Mouse (Mus musculus): Measurements from ENCODE around the gene Olfr1418. TPM values are rescaled to one million over a fixed set of nuclear protein-coding genes. Genes with fewer than 3 reads are reported as not detected.

The Olfr1418 gene
- total and polyA plus RNA-seq, 2 experiments = not detected

- Histone ChIP-seq H3K79me2 (ENCODE audit: control insufficient read depth, insufficient read depth, low read length) (no peaks in the 10 kb centered on the region), H3K36me3 (ENCODE audit: control insufficient read depth, insufficient read depth, low read length) (no peaks in the 10 kb centered on the region)
Measured at GRCm38 (mm10) chr19:11854821-11855220, 6.0 kb downstream of the Olfr1418 start.

GRCm38 (mm10) chr19:11852652-11853051 is 8.2 kb downstream of the Olfr1418 start:
- H3K36me3 ChIP-seq (ENCODE audit: control insufficient read depth, insufficient read depth, low read length) = no peaks in the 10 kb centered on the region

More at GRCm38 (mm10) chr19:11854821-11855220, 6.0 kb downstream of the Olfr1418 start:
- no peak for DNase-seq (ENCODE audit: extremely low read depth, low read depth, low spot score)
- H3K27ac ChIP-seq (replicated peaks; ENCODE audit: insufficient read depth, low read depth, low read length) = no peak overlapping the region
- H3K27me3 ChIP-seq (ENCODE audit: control insufficient read depth, insufficient read depth, low read length) = no peaks in the 10 kb centered on the region
- WGBS = 79% methylated on average over 2 of the region's 2 CpGs
- no peak overlapping the region for H3K9ac ChIP-seq (ENCODE audit: low read depth, low read length)
- no peak overlapping the region for H3K4me3 ChIP-seq (ENCODE audit: insufficient read depth, low read depth, low read length)
- no peak for TF ChIP-seq CTCF (IDR thresholded peaks at IDR 0.05; ENCODE audit: low read depth, low read length)
- no peak for TF ChIP-seq POLR2A (IDR thresholded peaks at IDR 0.05; ENCODE audit: extremely low read depth, insufficient read depth, low read length)
- H3K4me1 ChIP-seq (ENCODE audit: control insufficient read depth, insufficient read depth, low read length) = no peaks in the 10 kb centered on the region

GRCm38 (mm10) chr19:11846333-11846732 is 14.5 kb downstream of the Olfr1418 start:
- TF ChIP-seq CTCF (IDR thresholded peaks at IDR 0.05; ENCODE audit: low read depth, low read length) (no peak), POLR2A (IDR thresholded peaks at IDR 0.05; ENCODE audit: extremely low read depth, insufficient read depth, low read length) (no peak)
- Histone ChIP-seq H3K79me2 (ENCODE audit: control insufficient read depth, insufficient read depth, low read length) (no peaks in the 10 kb centered on the region), H3K9ac (ENCODE audit: low read depth, low read length) (no peak overlapping the region), H3K27ac (replicated peaks; ENCODE audit: insufficient read depth, low read depth, low read length) (no peak overlapping the region), H3K27me3 (ENCODE audit: control insufficient read depth, insufficient read depth, low read length) (no peaks in the 10 kb centered on the region), H3K4me3 (ENCODE audit: insufficient read depth, low read depth, low read length) (no peak overlapping the region), H3K36me3 (ENCODE audit: control insufficient read depth, insufficient read depth, low read length) (no peaks in the 10 kb centered on the region), H3K4me1 (ENCODE audit: control insufficient read depth, insufficient read depth, low read length) (no peaks in the 10 kb centered on the region)
- WGBS = 79% methylated on average over 4 of the region's 4 CpGs
- no peak for DNase-seq (ENCODE audit: extremely low read depth, low read depth, low spot score)

More at GRCm38 (mm10) chr19:11852652-11853051, 8.2 kb downstream of the Olfr1418 start:
- no peaks in the 10 kb centered on the region for H3K4me1 ChIP-seq (ENCODE audit: control insufficient read depth, insufficient read depth, low read length)
- H3K79me2 ChIP-seq (ENCODE audit: control insufficient read depth, insufficient read depth, low read length) = no peaks in the 10 kb centered on the region
- H3K9ac ChIP-seq (ENCODE audit: low read depth, low read length) = no peak overlapping the region
- no peak overlapping the region for H3K4me3 ChIP-seq (ENCODE audit: insufficient read depth, low read depth, low read length)
- WGBS = 74% methylated on average over 4 of the region's 4 CpGs
- no peak for TF ChIP-seq POLR2A (IDR thresholded peaks at IDR 0.05; ENCODE audit: extremely low read depth, insufficient read depth, low read length)
- no peak for TF ChIP-seq CTCF (IDR thresholded peaks at IDR 0.05; ENCODE audit: low read depth, low read length)
- H3K27me3 ChIP-seq (ENCODE audit: control insufficient read depth, insufficient read depth, low read length) = no peaks in the 10 kb centered on the region
- DNase-seq (ENCODE audit: extremely low read depth, low read depth, low spot score) = no peak
- H3K27ac ChIP-seq (replicated peaks; ENCODE audit: insufficient read depth, low read depth, low read length) = no peak overlapping the region

DNA sequence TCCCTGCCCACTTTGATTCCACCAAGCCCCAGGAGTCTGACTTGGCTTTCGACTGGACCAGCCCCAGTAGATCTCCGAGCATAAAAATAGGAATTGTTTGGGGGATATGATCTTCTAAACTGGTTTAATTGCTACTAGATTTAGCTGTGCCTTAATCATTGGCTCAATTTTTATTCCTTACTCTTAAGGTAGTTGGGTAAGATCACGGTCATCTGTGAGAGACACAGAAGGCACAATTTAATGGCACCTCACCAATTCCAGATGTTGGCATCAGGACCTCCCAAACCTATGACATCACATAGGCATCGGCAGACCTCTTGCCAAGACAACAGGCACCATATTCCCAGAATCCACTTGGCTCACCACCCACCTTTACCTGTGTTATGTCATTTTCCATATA is 21.7 kb downstream of the Olfr1418 start, which contains the start of gene Olfr1417:
TSS of gene Olfr1417 (minus strand) at position 101 of the 400 bp plus-strand sequence.
- Histone ChIP-seq H3K27ac (replicated peaks; ENCODE audit: insufficient read depth, low read depth, low read length) (no peak within 1 kb of the TSS), H3K4me3 (ENCODE audit: insufficient read depth, low read depth, low read length) (no peak within 1 kb of the TSS), H3K9ac (ENCODE audit: low read depth, low read length) (no peak within 1 kb of the TSS), H3K79me2 (ENCODE audit: control insufficient read depth, insufficient read depth, low read length) (no peaks in the 10 kb centered on the region), H3K4me1 (ENCODE audit: control insufficient read depth, insufficient read depth, low read length) (no peaks in the 10 kb centered on the region), H3K27me3 (ENCODE audit: control insufficient read depth, insufficient read depth, low read length) (no peaks in the 10 kb centered on the region), H3K36me3 (ENCODE audit: control insufficient read depth, insufficient read depth, low read length) (no peaks in the 10 kb centered on the region)
- no peak for DNase-seq (ENCODE audit: extremely low read depth, low read depth, low spot score)
- TF ChIP-seq CTCF (IDR thresholded peaks at IDR 0.05; ENCODE audit: low read depth, low read length) (no peak), POLR2A (IDR thresholded peaks at IDR 0.05; ENCODE audit: extremely low read depth, insufficient read depth, low read length) (no peak)
- WGBS = 90% methylated on average over 4 of the region's 4 CpGs

GRCm38 (mm10) chr19:11823346-11824065 is 37.4 kb downstream of the Olfr1418 start:
- 62% methylated on average over 4 of the region's 4 CpGs for WGBS
- H3K27me3 ChIP-seq (ENCODE audit: control insufficient read depth, insufficient read depth, low read length) = peaks cover 4% of the 10 kb centered on the region; the same call in 1 of the 2 replicates
- DNase-seq (ENCODE audit: extremely low read depth, low read depth, low spot score) = no peak
- H3K9ac ChIP-seq (ENCODE audit: low read depth, low read length) = no peak overlapping the region
- no peak for TF ChIP-seq POLR2A (IDR thresholded peaks at IDR 0.05; ENCODE audit: extremely low read depth, insufficient read depth, low read length)
- TF ChIP-seq CTCF (IDR thresholded peaks at IDR 0.05; ENCODE audit: low read depth, low read length) = no peak
- H3K4me3 ChIP-seq (ENCODE audit: insufficient read depth, low read depth, low read length) = no peak overlapping the region
- H3K27ac ChIP-seq (replicated peaks; ENCODE audit: insufficient read depth, low read depth, low read length) = no peak overlapping the region
- no peaks in the 10 kb centered on the region for H3K4me1 ChIP-seq (ENCODE audit: control insufficient read depth, insufficient read depth, low read length)
- no peaks in the 10 kb centered on the region for H3K36me3 ChIP-seq (ENCODE audit: control insufficient read depth, insufficient read depth, low read length)
- no peaks in the 10 kb centered on the region for H3K79me2 ChIP-seq (ENCODE audit: control insufficient read depth, insufficient read depth, low read length)

DNA sequence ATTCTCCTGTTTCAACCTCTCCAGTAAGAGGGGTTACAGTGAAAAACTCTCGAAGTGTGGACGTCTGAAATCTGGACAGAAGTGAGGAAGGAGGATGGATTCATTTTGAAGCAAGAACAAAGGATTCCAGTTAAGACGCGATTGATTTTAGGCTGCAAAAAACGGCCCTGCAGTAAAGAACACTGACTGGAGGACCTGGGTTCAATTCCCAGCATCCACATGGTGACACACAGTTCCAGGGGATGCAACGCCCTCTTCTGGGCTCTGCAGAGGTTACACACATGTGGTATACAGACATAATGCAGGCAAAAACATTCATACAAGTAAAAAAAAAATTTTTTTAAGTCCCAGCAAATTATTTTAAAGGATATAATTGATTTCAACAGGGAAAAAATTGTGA is 40.7 kb downstream of the Olfr1418 start:
- peaks cover 7% of the 10 kb centered on the region; the same call in 1 of the 2 replicates for H3K27me3 ChIP-seq (ENCODE audit: control insufficient read depth, insufficient read depth, low read length)

More for the DNA sequence above, 40.7 kb downstream of the Olfr1418 start:
- Histone ChIP-seq H3K27ac (replicated peaks; ENCODE audit: insufficient read depth, low read depth, low read length) (no peak overlapping the region), H3K79me2 (ENCODE audit: control insufficient read depth, insufficient read depth, low read length) (no peaks in the 10 kb centered on the region), H3K4me1 (ENCODE audit: control insufficient read depth, insufficient read depth, low read length) (no peaks in the 10 kb centered on the region; the same call in 1 of the 2 replicates), H3K36me3 (ENCODE audit: control insufficient read depth, insufficient read depth, low read length) (no peaks in the 10 kb centered on the region), H3K4me3 (ENCODE audit: insufficient read depth, low read depth, low read length) (no peak overlapping the region), H3K9ac (ENCODE audit: low read depth, low read length) (no peak overlapping the region)
- WGBS = 33% methylated on average over 6 of the region's 6 CpGs
- TF ChIP-seq CTCF (IDR thresholded peaks at IDR 0.05; ENCODE audit: low read depth, low read length) (no peak), POLR2A (IDR thresholded peaks at IDR 0.05; ENCODE audit: extremely low read depth, insufficient read depth, low read length) (no peak)
- no peak for DNase-seq (ENCODE audit: extremely low read depth, low read depth, low spot score)
